Mouse (Mus musculus): ENCODE results near the gene Met. TPM values are rescaled to one million over a fixed set of nuclear protein-coding genes. Genes with fewer than 3 reads are reported as not detected.

The Met gene
- polyA plus RNA-seq, 1 experiment from 2014 or later: 3.0 TPM

GRCm38 (mm10) chr6:17491502-17491901, 27.9 kb downstream of the Met start:
- Histone ChIP-seq H3K27me3 (replicated peaks) (no peaks in the 10 kb centered on the region), H3K9ac (no peak overlapping the region), H3K4me2 (no peak overlapping the region), H3K9me3 (replicated peaks) (no peaks in the 10 kb centered on the region), H3K4me3 (no peak overlapping the region), H3K4me1 (replicated peaks) (peaks cover 10% of the 10 kb centered on the region), H3K36me3 (no peaks in the 10 kb centered on the region), H3K27ac (ENCODE audit: poor library complexity, severe bottlenecking) (no peak overlapping the region)
- 83% methylated on average over 10 of the region's 10 CpGs for WGBS
- no peak for ATAC-seq (ENCODE audit: insufficient number of reproducible peaks, low FRiP score)

DNA sequence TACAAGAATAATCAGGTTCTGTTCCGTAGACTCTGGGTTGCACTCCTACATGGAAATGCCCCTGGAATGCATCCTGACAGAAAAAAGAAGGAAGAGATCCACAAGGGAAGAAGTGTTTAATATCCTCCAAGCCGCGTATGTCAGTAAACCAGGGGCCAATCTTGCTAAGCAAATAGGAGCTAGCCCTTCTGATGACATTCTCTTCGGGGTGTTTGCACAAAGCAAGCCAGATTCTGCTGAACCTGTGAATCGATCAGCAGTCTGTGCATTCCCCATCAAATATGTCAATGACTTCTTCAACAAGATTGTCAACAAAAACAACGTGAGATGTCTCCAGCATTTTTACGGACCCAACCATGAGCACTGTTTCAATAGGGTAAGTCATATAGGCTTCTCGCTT, 28.5 kb downstream of the Met start:
- no peak overlapping the region for H3K4me2 ChIP-seq
- H3K27ac ChIP-seq (ENCODE audit: poor library complexity, severe bottlenecking): no peak overlapping the region
- peaks cover 10% of the 10 kb centered on the region for H3K4me1 ChIP-seq (replicated peaks)
- no peaks in the 10 kb centered on the region for H3K27me3 ChIP-seq (replicated peaks)
- no peak overlapping the region for H3K9ac ChIP-seq
- H3K9me3 ChIP-seq (replicated peaks): no peaks in the 10 kb centered on the region
- ATAC-seq (ENCODE audit: insufficient number of reproducible peaks, low FRiP score): no peak
- 81% methylated on average over 8 of the region's 8 CpGs for WGBS
- H3K36me3 ChIP-seq: no peaks in the 10 kb centered on the region
- H3K4me3 ChIP-seq: no peak overlapping the region

GRCm38 (mm10) chr6:17495413-17495812, 31.8 kb downstream of the Met start:
- Histone ChIP-seq H3K9me3 (replicated peaks) (no peaks in the 10 kb centered on the region), H3K4me1 (replicated peaks) (0 out of 2 replicates have a peak, but pooled peaks cover 9% of the 10 kb centered on the region), H3K36me3 (no peaks in the 10 kb centered on the region), H3K4me3 (no peak overlapping the region), H3K9ac (no peak overlapping the region), H3K27ac (ENCODE audit: poor library complexity, severe bottlenecking) (no peak overlapping the region), H3K27me3 (replicated peaks) (no peaks in the 10 kb centered on the region), H3K4me2 (no peak overlapping the region)
- no peak for ATAC-seq (ENCODE audit: insufficient number of reproducible peaks, low FRiP score)
- 79% methylated on average over 1 of the region's 1 CpGs for WGBS

DNA sequence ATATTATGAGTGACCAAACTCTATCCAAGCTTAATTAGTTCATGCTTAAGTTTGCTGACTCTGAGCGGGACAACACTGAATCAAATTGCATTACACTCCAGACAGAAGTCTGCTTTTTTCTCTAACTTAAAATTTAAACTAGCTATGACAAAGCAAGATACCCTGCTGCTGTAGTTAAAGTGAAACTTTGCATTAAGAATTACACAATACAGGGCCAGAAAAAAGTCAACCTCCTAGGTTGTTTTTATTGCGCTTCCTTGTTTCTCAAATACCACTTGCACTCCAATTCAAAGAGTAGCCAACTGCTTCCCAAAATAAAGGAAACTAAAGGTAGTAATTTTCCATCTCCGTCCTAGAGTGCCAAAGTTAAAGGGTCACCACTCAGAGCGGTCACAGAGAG, 33.8 kb downstream of the Met start:
- H3K27me3 ChIP-seq (replicated peaks): no peaks in the 10 kb centered on the region
- H3K9ac ChIP-seq: no peak overlapping the region
- H3K4me3 ChIP-seq: no peak overlapping the region
- H3K27ac ChIP-seq (ENCODE audit: poor library complexity, severe bottlenecking): no peak overlapping the region
- H3K4me1 ChIP-seq (replicated peaks): 0 out of 2 replicates have a peak, but pooled peaks cover 2% of the 10 kb centered on the region
- H3K9me3 ChIP-seq (replicated peaks): no peaks in the 10 kb centered on the region
- no peak overlapping the region for H3K4me2 ChIP-seq
- WGBS: 79% methylated on average over 4 of the region's 4 CpGs
- H3K36me3 ChIP-seq: no peaks in the 10 kb centered on the region
- no peak for ATAC-seq (ENCODE audit: insufficient number of reproducible peaks, low FRiP score)

- no peak for ATAC-seq (ENCODE audit: insufficient number of reproducible peaks, low FRiP score)
- 46% methylated on average over 8 of the region's 8 CpGs for WGBS
Observed at GRCm38 (mm10) chr6:17498801-17499200, 35.2 kb downstream of the Met start.

GRCm38 (mm10) chr6:17501440-17501839, 37.8 kb downstream of the Met start:
- 79% methylated on average over 4 of the region's 4 CpGs for WGBS
- H3K36me3 ChIP-seq: no peaks in the 10 kb centered on the region
- no peak for ATAC-seq (ENCODE audit: insufficient number of reproducible peaks, low FRiP score)
- H3K4me1 ChIP-seq (replicated peaks): 0 out of 2 replicates have a peak, but pooled peaks cover 2% of the 10 kb centered on the region
- H3K27me3 ChIP-seq (replicated peaks): no peaks in the 10 kb centered on the region
- H3K9ac ChIP-seq: no peak overlapping the region
- no peak overlapping the region for H3K4me2 ChIP-seq
- no peaks in the 10 kb centered on the region for H3K9me3 ChIP-seq (replicated peaks)
- H3K4me3 ChIP-seq: no peak overlapping the region
- H3K27ac ChIP-seq (ENCODE audit: poor library complexity, severe bottlenecking): no peak overlapping the region

More at GRCm38 (mm10) chr6:17498801-17499200, 35.2 kb downstream of the Met start:
- Histone ChIP-seq H3K4me1 (replicated peaks) (0 out of 2 replicates have a peak, but pooled peaks cover 2% of the 10 kb centered on the region), H3K27me3 (replicated peaks) (no peaks in the 10 kb centered on the region), H3K9ac (no peak overlapping the region), H3K36me3 (no peaks in the 10 kb centered on the region), H3K4me2 (no peak overlapping the region), H3K9me3 (replicated peaks) (no peaks in the 10 kb centered on the region), H3K4me3 (no peak overlapping the region), H3K27ac (ENCODE audit: poor library complexity, severe bottlenecking) (no peak overlapping the region)

- Histone ChIP-seq H3K27me3 (replicated peaks) (no peaks in the 10 kb centered on the region), H3K9ac (no peak overlapping the region), H3K9me3 (replicated peaks) (no peaks in the 10 kb centered on the region), H3K27ac (ENCODE audit: poor library complexity, severe bottlenecking) (no peak overlapping the region), H3K4me3 (no peak overlapping the region), H3K4me1 (replicated peaks) (0 out of 2 replicates have a peak, but pooled peaks cover 2% of the 10 kb centered on the region), H3K36me3 (no peaks in the 10 kb centered on the region), H3K4me2 (no peak overlapping the region)
- no peak for ATAC-seq (ENCODE audit: insufficient number of reproducible peaks, low FRiP score)
- WGBS: 71% methylated on average over 1 of the region's 1 CpGs
Observed at GRCm38 (mm10) chr6:17502311-17502710, 38.7 kb downstream of the Met start.

DNA sequence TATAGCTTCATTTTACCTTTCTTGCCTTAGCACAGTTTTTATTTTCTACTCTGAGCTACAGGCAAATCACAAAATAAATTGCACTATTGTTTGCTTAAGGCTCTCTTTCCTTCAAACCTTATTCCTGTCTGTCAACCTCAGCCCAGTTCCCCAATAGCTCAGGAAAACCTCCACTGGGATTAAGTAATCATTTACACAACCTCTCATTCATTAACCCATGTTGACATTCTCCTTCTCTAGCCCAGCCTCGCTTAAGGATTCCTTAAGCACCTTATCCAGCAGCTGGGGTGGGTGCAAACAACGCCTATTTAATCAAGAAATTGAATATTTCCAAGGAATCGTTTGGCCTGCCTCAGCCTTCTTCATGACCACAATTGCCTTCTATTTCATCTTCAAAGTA, 40.1 kb downstream of the Met start:
- no peak for ATAC-seq (ENCODE audit: insufficient number of reproducible peaks, low FRiP score)
- Histone ChIP-seq H3K27ac (ENCODE audit: poor library complexity, severe bottlenecking) (no peak overlapping the region), H3K9ac (no peak overlapping the region), H3K36me3 (no peaks in the 10 kb centered on the region), H3K4me3 (no peak overlapping the region), H3K27me3 (replicated peaks) (no peaks in the 10 kb centered on the region), H3K4me2 (no peak overlapping the region), H3K9me3 (replicated peaks) (no peaks in the 10 kb centered on the region), H3K4me1 (replicated peaks) (0 out of 2 replicates have a peak, but pooled peaks cover 2% of the 10 kb centered on the region)
- 61% methylated on average over 3 of the region's 3 CpGs for WGBS

GRCm38 (mm10) chr6:17505530-17505929, 41.9 kb downstream of the Met start:
- WGBS: 69% methylated on average over 3 of the region's 3 CpGs
- Histone ChIP-seq H3K36me3 (no peaks in the 10 kb centered on the region), H3K4me2 (no peak overlapping the region), H3K27me3 (replicated peaks) (no peaks in the 10 kb centered on the region), H3K9me3 (replicated peaks) (no peaks in the 10 kb centered on the region), H3K4me1 (replicated peaks) (no peaks in the 10 kb centered on the region), H3K9ac (no peak overlapping the region), H3K27ac (ENCODE audit: poor library complexity, severe bottlenecking) (no peak overlapping the region), H3K4me3 (no peak overlapping the region)
- ATAC-seq (ENCODE audit: insufficient number of reproducible peaks, low FRiP score): no peak

- Histone ChIP-seq H3K9ac (no peak overlapping the region), H3K4me1 (replicated peaks) (no peaks in the 10 kb centered on the region), H3K9me3 (replicated peaks) (no peaks in the 10 kb centered on the region), H3K4me3 (no peak overlapping the region), H3K27ac (ENCODE audit: poor library complexity, severe bottlenecking) (no peak overlapping the region), H3K27me3 (replicated peaks) (no peaks in the 10 kb centered on the region), H3K36me3 (no peaks in the 10 kb centered on the region), H3K4me2 (no peak overlapping the region)
- no peak for ATAC-seq (ENCODE audit: insufficient number of reproducible peaks, low FRiP score)
- WGBS: 87% methylated on average over 2 of the region's 2 CpGs
Observed at GRCm38 (mm10) chr6:17506831-17507230, 43.2 kb downstream of the Met start.

DNA sequence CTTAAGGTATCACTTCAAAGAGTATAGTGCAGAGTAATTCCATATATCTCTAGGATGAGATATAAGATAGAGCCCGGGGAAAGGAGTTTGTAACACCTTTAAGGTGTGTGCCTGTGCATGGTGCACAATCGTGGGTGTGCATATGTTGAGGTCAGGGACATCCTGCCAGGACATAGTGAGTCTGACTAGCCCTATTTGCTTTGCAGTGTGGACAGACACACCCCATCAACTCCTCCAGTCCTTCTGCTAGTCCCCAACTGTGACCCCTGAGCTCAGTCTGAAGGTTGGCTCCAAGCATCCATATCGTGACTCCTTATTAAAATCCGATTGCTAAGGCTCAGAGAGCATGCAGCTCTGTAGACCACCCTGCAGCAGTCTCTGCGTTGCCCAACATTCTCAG, 44.6 kb downstream of the Met start:
- no peaks in the 10 kb centered on the region for H3K4me1 ChIP-seq (replicated peaks)
- no peak overlapping the region for H3K9ac ChIP-seq
- ATAC-seq (ENCODE audit: insufficient number of reproducible peaks, low FRiP score): no peak
- WGBS: 44% methylated on average over 5 of the region's 5 CpGs
- H3K27ac ChIP-seq (ENCODE audit: poor library complexity, severe bottlenecking): no peak overlapping the region
- no peaks in the 10 kb centered on the region for H3K9me3 ChIP-seq (replicated peaks)
- no peaks in the 10 kb centered on the region for H3K36me3 ChIP-seq
- no peak overlapping the region for H3K4me3 ChIP-seq
- H3K27me3 ChIP-seq (replicated peaks): no peaks in the 10 kb centered on the region
- no peak overlapping the region for H3K4me2 ChIP-seq

DNA sequence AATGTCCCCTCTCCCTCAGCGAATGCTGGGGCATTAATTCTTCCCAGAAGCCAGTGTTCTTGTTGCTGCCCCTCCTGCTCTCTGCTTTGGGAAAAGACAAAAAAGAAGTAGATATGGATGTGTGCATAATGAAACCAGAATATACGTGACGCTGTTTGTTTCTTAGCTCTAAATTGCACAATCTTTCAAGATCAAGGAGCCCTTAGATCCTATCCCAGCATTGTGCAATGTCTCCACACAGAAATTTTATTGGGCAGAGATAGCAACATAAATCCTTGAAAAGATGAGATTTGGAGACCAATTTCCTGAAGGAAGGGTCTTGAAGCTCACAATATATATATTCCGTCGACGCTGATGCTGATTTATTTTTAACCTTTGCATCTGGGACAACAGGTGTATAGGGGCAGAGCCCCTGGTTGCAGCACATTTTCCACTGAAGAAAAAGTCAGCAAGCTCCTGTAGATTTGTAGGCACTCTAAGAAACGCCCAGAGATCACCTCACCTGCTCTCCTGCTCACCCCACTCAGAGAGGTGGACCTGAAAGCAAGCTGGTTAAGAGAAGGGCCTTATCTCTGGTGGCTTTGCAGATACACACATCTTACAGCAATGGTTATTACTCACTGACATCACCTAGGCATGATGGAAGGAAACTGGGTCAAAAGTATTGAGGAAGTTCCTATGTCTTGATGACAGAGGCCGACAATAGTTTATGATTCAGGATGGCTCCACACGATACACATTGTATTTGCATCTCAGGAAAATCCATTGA, 45.2 kb downstream of the Met start:
- H3K9ac ChIP-seq: no peak overlapping the region
- H3K4me2 ChIP-seq: no peak overlapping the region
- 76% methylated on average over 9 of the region's 9 CpGs for WGBS
- H3K27me3 ChIP-seq (replicated peaks): no peaks in the 10 kb centered on the region
- H3K4me3 ChIP-seq: no peak overlapping the region
- no peaks in the 10 kb centered on the region for H3K4me1 ChIP-seq (replicated peaks)
- no peak overlapping the region for H3K27ac ChIP-seq (ENCODE audit: poor library complexity, severe bottlenecking)
- no peaks in the 10 kb centered on the region for H3K9me3 ChIP-seq (replicated peaks)
- ATAC-seq (ENCODE audit: insufficient number of reproducible peaks, low FRiP score): no peak
- no peaks in the 10 kb centered on the region for H3K36me3 ChIP-seq
